In genomic region chr6:119499271-119499670, GRCm38 (mm10) we compare ENCODE assay signal across 8 mouse cellular contexts. TPM values are rescaled to one million over a fixed set of nuclear protein-coding genes. Genes with fewer than 3 reads are reported as not detected.
A peak's percentile ranks its signal among the peaks of the same experiment; 100 is the strongest.
DNase-seq lines count a peak whose midpoint lies in the region; ATAC-seq and TF ChIP-seq lines count a peak whose summit lies in the region.

No protein-coding gene starts in this region.

- H3K9me3 ChIP-seq in G1E (replicated peaks): no peaks in the 10 kb centered on the region
- H3K9me3 ChIP-seq in embryonic facial prominence, embryonic 14.5 days (ENCODE audit: control insufficient read depth, low read length): no peaks in the 10 kb centered on the region

- TF ChIP-seq POLR2A in thymus, adult 2 months (IDR thresholded peaks at IDR 0.05; ENCODE audit: control insufficient read depth, extremely low read depth, insufficient read depth, low read length, poor library complexity): no peak

- H3K27ac ChIP-seq in embryonic facial prominence, embryonic 14.5 days (replicated peaks; ENCODE audit: low read depth, low read length): no peak overlapping the region
- H3K27ac ChIP-seq in thymus, adult 2 months (ENCODE audit: control insufficient read depth, insufficient read depth, low read length): no peak overlapping the region

- intact Hi-C loops in left cerebral cortex, postnatal 4 days (cut with DNase I): no loop called here

- H3K4me1 ChIP-seq in G1E (ENCODE audit: insufficient read depth, low read depth, low read length): peaks cover 4% of the 10 kb centered on the region; the same call in 1 of the 2 replicates
- 0 out of 2 replicates have a peak, but pooled peaks cover 2% of the 10 kb centered on the region for H3K4me1 ChIP-seq in embryonic facial prominence, embryonic 14.5 days (ENCODE audit: control insufficient read depth, insufficient read depth, low read length)
- peaks cover 21% of the 10 kb centered on the region for H3K4me1 ChIP-seq in thymus, adult 2 months (replicated peaks; ENCODE audit: control insufficient read depth, insufficient read depth, low read length)

- H3K36me3 ChIP-seq in G1E (replicated peaks): no peaks in the 10 kb centered on the region
- no peaks in the 10 kb centered on the region for H3K36me3 ChIP-seq in embryonic facial prominence, embryonic 14.5 days (ENCODE audit: control insufficient read depth, insufficient read depth, low read length)
- H3K36me3 ChIP-seq in thymus, adult 2 months (ENCODE audit: control insufficient read depth, insufficient read depth, low read length): no peaks in the 10 kb centered on the region

- H3K9ac ChIP-seq in embryonic facial prominence, embryonic 14.5 days (ENCODE audit: low read depth, low read length): no peak overlapping the region

- peaks cover 22% of the 10 kb centered on the region for H3K27me3 ChIP-seq in G1E (ENCODE audit: insufficient read depth, low read length)
- no peaks in the 10 kb centered on the region for H3K27me3 ChIP-seq in embryonic facial prominence, embryonic 14.5 days (replicated peaks; ENCODE audit: control insufficient read depth, insufficient read depth, low read length)
- no peaks in the 10 kb centered on the region for H3K27me3 ChIP-seq in thymus, adult 2 months (ENCODE audit: control insufficient read depth, insufficient read depth, low read length)

- WGBS in embryonic facial prominence, embryonic 14.5 days: 14% methylated on average over 5 of the region's 5 CpGs
- 9% methylated on average over 5 of the region's 5 CpGs for WGBS in thymus, adult 2 months

- DNase-seq in heart, adult 9 months (ENCODE audit: low spot score in 2 of 2): peak; percentile 41 to 44
- no peak for DNase-seq in heart, postnatal 4 days
- no peak for DNase-seq in G1E (ENCODE audit: low spot score)
- DNase-seq in embryonic facial prominence, embryonic 14.5 days (ENCODE audit: low spot score): peak; percentile 93
- peak; percentile 66 to 87 for DNase-seq in kidney, postnatal 25 days
- peak; percentile 75 for DNase-seq in thymus, adult 2 months
- no peak for DNase-seq in left cerebral cortex, postnatal 4 days
- DNase-seq in urinary bladder, postnatal 25 days (ENCODE audit: low spot score): no peak

- no peak overlapping the region for H3K4me3 ChIP-seq in G1E (ENCODE audit: low read depth, low read length)
- H3K4me3 ChIP-seq in embryonic facial prominence, embryonic 14.5 days (ENCODE audit: low read depth, low read length): no peak overlapping the region
- H3K4me3 ChIP-seq in thymus, adult 2 months (ENCODE audit: control insufficient read depth, insufficient read depth, low read length): no peak overlapping the region

- TF ChIP-seq CTCF in G1E (IDR thresholded peaks at IDR 0.05; ENCODE audit: low read depth, low read length): no peak
- no peak for TF ChIP-seq CTCF in thymus, adult 2 months (IDR thresholded peaks at IDR 0.05; ENCODE audit: borderline replicate concordance, control insufficient read depth, extremely low read depth, insufficient read depth, low read length, poor library complexity)

- no peak overlapping the region for H3K4me2 ChIP-seq in embryonic facial prominence, embryonic 14.5 days (ENCODE audit: low read depth, low read length)

- ATAC-seq in G1E (ENCODE audit: extremely low read depth, insufficient number of reproducible peaks, low FRiP score, poor library complexity, severe bottlenecking): peak; percentile 34; the same call in 1 of the 2 replicates
- peak; percentile 87 for ATAC-seq in embryonic facial prominence, embryonic 14.5 days (ENCODE audit: low read depth)

RNA-seq across cellular contexts. Expression of gene Fbxl14, which starts 19.8 kb away (rescaled TPM):
- total RNA-seq in heart, postnatal 4 days (2021): 10 to 100 TPM; 22.6 to 23.1 TPM
- total RNA-seq in G1E (2014; fragmentation: Nextera tagmentation) (69.2 and 81.1 TPM in 2 replicates), G1E (2017) (48.6 and 50.8 TPM in 2 replicates)
- 71.3 and 74.2 TPM in 2 replicates for polyA plus RNA-seq in G1E (2012)
- 6.2 and 7.5 TPM in 2 replicates for polyA plus RNA-seq in embryonic facial prominence, embryonic 14.5 days (2014; fragmentation: Nextera tagmentation; extraction: Ambion mirVana)
- 355 and 394 TPM in 2 replicates for polyA plus RNA-seq in thymus, adult 2 months (2012; rRNA removed)
- 10 to 100 TPM; 28.0 to 28.5 TPM for total RNA-seq in left cerebral cortex, postnatal 4 days (2021)

RNA-seq across cellular contexts. Expression of gene Wnt5b, which starts 44.9 kb away (rescaled TPM):
- 1 to 10 TPM; 6.3 to 6.8 TPM for total RNA-seq in heart, postnatal 4 days (2021)
- total RNA-seq in G1E (2014; fragmentation: Nextera tagmentation) (not detected in 2 replicates), G1E (2017) (not detected in 2 replicates)
- polyA plus RNA-seq in G1E (2012): 0.03 TPM in 1 of 2 replicates, not detected in the other
- polyA plus RNA-seq in embryonic facial prominence, embryonic 14.5 days (2014; fragmentation: Nextera tagmentation; extraction: Ambion mirVana): 11.4 and 12.6 TPM in 2 replicates
- 6.5 and 8.1 TPM in 2 replicates for polyA plus RNA-seq in thymus, adult 2 months (2012; rRNA removed)
- 1 to 10 TPM; 2.4 to 3.0 TPM for total RNA-seq in left cerebral cortex, postnatal 4 days (2021)

Comparison
In these comparisons a context has a peak if more than half of its experiments do, and no peak if none do; other contexts are left out.
1. DNase-seq: peak in heart, adult 9 months (2 of 2), embryonic facial prominence, embryonic 14.5 days (single experiment), kidney, postnatal 25 days (2 of 2) and thymus, adult 2 months (single experiment); none in heart, postnatal 4 days (single experiment), G1E (single experiment), left cerebral cortex, postnatal 4 days (single experiment) and urinary bladder, postnatal 25 days (single experiment).